Mouse (Mus musculus): Measurements from ENCODE around the gene 4930558K02Rik. TPM values are rescaled to one million over a fixed set of nuclear protein-coding genes. Genes with fewer than 3 reads are reported as not detected.
A peak's percentile ranks its signal among the peaks of the same experiment; 100 is the strongest.

4930558K02Rik gene
- total RNA-seq, 2 experiments from 2014 or later = not detected

DNA sequence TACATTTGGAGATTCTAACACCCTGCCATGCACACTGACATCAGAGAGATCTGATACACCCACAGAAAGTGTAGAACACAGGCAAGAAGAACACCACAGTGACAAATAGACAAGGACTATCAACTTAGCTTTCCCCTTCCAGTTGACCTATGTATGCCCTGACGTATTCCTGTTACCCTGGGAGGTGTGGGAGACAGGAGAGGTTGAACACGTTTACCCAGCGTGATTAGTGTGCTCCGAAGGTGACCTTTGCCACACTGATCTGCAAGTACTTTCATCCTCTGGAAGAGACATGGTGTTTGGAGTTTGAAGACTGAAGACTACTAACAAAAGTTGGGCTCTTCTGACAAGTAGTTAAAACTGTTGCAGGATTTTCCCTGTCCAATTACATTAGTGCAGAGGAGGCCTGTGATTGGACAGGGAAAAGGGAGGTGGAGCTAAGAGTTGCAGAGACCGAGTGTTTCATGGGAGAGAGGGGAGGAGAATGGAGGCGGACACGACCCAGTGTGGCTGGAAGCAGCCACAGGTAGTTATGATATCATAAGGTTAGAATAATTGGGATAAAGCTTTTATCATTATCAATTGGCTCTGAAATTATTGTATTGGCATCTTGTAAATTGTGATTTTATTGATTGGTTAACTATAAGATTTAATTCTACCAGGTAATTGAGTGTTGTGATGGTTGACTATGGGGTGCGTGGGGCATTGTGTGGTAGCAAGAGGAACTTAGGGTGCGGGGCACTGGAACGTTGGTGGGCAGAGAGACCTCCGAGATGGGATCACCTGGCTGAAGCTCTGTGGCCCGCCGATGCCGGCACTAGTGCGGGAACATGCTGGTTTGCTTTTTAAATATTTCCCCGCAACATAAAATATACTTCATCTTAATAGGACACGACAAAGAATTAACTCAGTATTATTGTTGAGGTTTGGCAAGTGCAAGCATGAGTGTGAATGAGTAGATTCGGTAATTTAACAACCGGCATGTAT is 21.2 kb downstream of the 4930558K02Rik start:
- intact Hi-C loops (cut with DNase I) = no loop called here
- DNase-seq = no peak

- intact Hi-C loops (cut with DNase I) = no loop called here
- DNase-seq = no peak
Measured at GRCm38 (mm10) chr1:161955846-161956245, 23.6 kb downstream of the 4930558K02Rik start.

DNA sequence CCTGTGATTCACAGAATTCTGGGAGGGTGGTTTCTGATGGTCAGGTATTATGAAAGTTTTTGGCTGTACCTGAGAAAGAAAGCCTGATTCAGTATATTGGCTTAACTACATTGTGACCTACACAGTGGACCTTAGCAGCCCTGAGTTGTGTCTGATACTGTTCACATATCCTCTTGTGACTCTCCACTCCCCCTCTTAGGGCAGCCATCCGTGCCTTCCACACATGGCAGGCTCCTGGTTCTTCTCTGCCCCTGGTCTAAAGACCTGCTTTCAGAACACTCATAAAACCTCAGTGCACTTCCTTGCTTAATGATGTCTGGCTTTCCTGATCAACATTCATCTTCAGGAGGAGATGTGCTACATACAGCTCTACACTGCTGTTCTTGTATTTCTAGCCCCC is 26.8 kb downstream of the 4930558K02Rik start:
- no peak for DNase-seq
- intact Hi-C loops (cut with DNase I) = no loop called here

DNA sequence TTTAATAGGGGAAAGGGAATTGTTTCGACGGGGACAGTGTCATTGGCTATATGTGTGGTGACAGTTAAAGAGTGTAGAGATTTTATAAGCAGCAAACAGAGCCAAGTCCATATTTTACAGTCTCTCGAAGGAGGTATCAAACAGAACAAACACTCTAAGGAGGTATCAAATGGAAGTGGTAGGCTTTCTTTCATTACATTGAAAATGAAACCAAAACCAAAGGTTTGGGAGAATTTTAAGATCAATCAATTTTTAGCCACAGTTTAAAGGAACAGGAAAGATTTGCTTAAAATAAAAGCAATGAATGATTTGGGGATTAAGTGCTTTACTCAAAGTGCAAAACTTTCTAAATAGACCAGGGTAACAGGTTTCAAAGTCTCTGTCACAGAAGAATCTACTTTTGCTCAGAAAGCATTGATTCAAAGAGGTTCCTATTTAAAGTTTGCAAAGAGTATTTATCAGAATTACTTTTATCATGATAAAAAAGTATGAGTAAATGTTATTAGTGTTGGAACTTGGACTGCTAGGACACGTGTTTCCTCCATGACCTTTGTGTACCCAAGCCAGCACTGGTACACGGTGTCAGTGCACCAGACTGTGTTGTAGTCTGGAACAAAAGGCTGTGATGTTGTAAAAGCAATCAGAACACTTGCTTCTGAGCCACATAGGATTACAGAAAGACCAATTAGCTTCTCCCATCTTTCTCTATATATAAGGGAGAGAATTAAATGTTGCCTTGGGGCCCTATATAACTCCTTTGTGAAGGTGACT is 28.2 kb downstream of the 4930558K02Rik start:
- intact Hi-C loops (cut with DNase I) = no loop called here
- no peak for DNase-seq

- no peak for DNase-seq
- intact Hi-C loops (cut with DNase I) = no loop called here
Measured at GRCm38 (mm10) chr1:161942082-161942481, 37.4 kb downstream of the 4930558K02Rik start.

- DNase-seq = no peak
- intact Hi-C loops (cut with DNase I) = no loop called here
Measured at GRCm38 (mm10) chr1:161932286-161932685, 47.1 kb downstream of the 4930558K02Rik start.

- no peak for DNase-seq
- intact Hi-C loops (cut with DNase I) = no loop called here
Measured at GRCm38 (mm10) chr1:161931817-161932216, 47.6 kb downstream of the 4930558K02Rik start.

- no peak for DNase-seq
Measured at GRCm38 (mm10) chr1:161931313-161931712, 48.1 kb downstream of the 4930558K02Rik start.

DNA sequence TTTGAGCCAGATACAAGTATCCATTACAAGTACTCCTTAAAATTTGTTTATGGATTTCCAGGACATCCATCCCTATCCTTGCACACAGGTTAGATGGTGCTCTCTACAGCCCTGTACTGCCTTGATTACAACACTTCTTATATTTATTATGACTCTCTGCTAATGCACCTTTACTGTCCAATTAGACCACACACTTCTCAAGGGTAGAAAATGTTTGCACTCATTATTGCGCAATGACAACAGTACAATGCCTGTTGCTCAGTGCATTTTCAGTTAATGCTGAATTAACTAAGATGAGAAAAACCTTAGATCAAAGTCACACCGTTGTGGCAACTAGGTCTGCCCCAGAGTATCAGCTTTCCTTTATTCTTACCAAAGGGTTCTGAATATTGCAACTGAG is 51.5 kb downstream of the 4930558K02Rik start:
- DNase-seq = no peak
- intact Hi-C loops (cut with DNase I) = no loop called here

More at GRCm38 (mm10) chr1:161931313-161931712, 48.1 kb downstream of the 4930558K02Rik start:
- intact Hi-C loops (cut with DNase I) = no loop called here

DNA sequence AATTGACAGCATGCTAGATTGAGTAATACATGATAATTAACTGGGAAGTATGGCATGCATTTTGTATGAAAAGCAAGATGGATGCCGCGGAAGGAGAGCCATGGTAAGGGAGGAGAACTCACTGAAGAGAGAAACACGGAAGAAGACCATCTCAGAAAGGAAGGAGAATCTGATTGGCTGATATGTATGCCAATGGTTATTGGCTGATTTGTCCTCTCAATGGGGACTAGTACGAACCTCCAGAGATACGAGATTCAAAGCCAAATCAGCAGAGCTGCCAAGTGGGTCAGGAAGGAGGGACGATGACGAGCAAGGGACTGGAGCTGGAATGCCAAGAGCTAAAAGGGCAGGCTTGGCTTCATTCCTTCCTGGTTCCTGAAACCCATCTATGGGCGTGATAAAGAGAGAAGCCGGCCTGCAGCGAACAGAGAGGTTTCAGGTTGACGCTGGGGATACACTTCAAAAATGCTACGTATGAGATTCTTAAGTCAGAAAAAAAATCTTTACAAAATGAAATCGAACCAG is 54.1 kb downstream of the 4930558K02Rik start:
- peak in 1 of 2 experiments; percentile 24 for DNase-seq
- intact Hi-C loops (cut with DNase I) = no loop called here

GRCm38 (mm10) chr1:161924321-161924720 is 55.1 kb downstream of the 4930558K02Rik start:
- intact Hi-C loops (cut with DNase I) = no loop called here
- DNase-seq = no peak

DNA sequence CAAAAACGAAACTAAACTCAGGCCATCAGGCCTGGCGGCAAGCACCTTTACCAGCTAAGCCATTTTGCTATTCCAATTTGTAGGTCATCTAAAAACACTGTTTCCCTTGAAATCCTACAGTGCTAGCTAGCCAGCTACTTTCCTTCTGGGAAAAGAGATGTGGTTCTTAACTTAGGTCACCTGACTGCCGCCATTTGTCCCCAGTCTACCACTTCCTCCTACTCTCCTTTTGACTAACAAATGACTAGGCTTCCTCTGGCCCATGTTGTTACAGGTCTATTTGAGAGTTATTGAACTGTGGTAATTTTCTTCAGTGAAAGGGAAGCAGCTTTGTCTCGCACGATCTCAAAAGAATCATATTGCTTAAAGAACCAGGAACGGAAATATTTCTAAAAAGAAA is 57.5 kb downstream of the 4930558K02Rik start:
- intact Hi-C loops (cut with DNase I) = no loop called here

DNA sequence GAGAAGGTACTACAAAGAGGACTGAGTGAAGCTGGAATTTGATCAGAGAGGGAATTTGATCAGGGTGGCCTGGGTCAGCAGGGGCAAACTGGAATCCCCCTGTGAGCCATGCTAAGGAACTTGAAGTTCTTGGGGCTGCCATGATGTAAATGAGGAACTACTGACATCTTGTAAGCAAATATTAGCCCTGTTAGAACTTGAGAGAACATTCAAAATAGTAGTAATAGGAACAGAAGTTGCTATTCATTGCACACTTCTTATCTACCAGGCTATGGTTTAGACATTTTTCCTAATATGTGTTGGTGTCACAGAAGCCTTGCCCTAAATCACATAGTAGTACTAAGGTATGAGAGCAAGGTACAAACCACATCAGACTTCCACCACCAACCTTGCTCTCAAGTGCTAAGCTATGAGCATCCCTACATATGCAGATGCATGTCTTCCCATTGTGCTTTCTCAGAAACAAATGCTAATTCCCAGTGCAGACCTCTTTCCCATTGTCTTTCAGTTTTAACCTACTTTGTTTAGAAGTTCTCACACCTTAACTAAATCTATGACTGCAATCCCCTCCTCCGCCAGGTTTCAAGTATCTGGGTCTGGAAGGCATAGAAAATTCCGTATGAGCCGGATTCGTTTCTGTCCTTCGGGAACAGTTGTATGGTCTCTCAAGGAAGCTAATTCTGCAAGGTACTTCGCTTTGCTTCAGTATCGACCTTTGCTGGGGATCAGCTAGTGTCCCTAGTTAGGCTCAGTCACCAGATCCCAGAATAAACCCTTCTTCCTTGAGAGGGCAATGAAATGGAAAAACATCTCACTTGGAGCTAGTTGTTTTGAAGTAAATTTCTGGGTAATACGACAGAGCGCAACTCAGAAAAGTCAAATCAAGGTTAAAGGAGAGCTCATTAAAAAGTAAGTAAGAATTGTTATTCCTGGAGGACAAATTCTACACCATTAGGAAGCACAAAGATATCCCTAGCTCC is 58.7 kb downstream of the 4930558K02Rik start:
- intact Hi-C loops (cut with DNase I) = no loop called here
- no peak for DNase-seq

More for the DNA sequence above, 57.5 kb downstream of the 4930558K02Rik start:
- DNase-seq = no peak

DNA sequence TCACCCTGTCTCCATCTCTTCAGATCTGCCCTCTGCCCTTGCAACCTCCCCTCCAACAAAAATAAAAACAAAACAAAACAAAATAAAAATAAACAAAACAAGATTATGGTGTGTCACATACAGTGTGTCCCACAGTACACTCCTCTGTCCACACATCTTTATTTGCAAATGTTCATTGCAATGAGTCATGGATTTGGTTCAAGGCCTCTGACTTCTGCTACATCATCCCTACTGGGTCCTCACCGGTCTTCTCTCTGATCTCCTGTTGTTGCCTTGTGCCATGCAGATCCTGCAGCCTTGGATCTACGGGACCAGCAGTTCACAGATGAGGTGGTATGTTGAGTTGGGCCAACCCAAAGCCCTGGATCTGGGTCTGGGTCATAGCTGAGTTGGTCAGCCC is 59.8 kb downstream of the 4930558K02Rik start:
- DNase-seq = no peak
- intact Hi-C loops (cut with DNase I) = no loop called here

DNA sequence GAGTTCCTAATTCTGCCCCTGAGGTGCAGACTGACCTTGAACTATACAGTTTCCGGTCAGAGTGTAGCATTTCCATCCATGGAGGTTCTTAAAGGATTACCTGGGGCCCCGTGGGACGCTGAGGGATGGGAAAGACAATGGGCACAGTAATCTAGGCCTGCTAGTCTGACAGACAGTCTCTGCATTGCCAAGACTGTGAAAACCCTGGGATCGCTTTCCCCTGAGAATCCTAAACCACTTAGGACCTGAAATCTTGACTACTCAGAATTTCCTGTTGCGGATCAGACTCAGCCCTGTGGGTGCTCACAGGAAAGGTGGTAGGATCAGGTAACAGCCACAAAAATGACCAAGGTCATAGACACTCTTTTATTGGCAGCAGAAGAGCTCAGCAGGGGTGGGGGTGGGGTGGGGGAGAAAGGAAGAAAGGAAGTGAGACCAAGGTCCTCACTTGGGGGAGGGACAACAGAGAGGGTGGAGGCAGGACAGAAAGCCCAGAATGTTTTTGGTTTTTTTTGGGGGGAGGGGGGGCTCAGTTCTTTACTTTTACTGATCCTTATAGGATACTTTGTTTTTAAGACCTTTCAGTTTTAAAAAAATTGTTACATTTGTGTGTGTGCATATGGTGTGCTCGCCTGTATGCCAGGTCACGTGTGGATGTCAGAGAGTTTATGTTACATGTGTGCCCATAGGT is 60.6 kb downstream of the 4930558K02Rik start:
- DNase-seq = no peak

GRCm38 (mm10) chr1:161917940-161918484 is 61.4 kb downstream of the 4930558K02Rik start:
- intact Hi-C loops (cut with DNase I) = no loop called here
- no peak for DNase-seq

More for the DNA sequence above, 60.6 kb downstream of the 4930558K02Rik start:
- intact Hi-C loops (cut with DNase I) = no loop called here

GRCm38 (mm10) chr1:161916036-161916435 is 63.4 kb downstream of the 4930558K02Rik start:
- intact Hi-C loops (cut with DNase I) = no loop called here

DNA sequence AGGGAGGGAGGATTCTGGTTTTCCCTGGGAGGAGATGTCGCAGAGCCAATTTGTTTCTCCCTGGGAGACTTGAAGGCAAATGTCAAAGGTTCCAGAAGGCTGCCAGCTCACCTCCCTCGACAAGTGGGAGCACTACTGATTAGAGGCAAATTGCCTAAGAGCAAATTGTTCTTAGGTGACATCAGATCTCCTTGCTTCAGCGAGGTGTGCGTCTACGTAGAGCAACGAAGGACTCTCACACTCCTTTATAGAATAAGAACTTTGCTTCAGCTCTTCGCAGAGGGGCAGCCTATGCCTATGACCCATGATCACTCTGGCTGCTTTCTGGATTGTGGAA is 65.8 kb downstream of the 4930558K02Rik start:
- DNase-seq = no peak
- intact Hi-C loops (cut with DNase I) = no loop called here

More at GRCm38 (mm10) chr1:161916036-161916435, 63.4 kb downstream of the 4930558K02Rik start:
- no peak for DNase-seq

Measured in heart, postnatal 14 days (tissue).